Mouse (Mus musculus): ENCODE results near the gene Slc29a4.

- TF ChIP-seq EP300 (IDR thresholded peaks at IDR 0.05; ENCODE audit: low read depth) (no peak), CTCF (IDR thresholded peaks at IDR 0.05; ENCODE audit: low read depth) (no peak)
Measured at GRCm38 (mm10) chr5:142700842-142701589, 8.7 kb downstream of the Slc29a4 start.

All from liver, postnatal 0 days (tissue).